Mouse (Mus musculus): Measurements from ENCODE around the gene Cdkl1. TPM values are rescaled to one million over a fixed set of nuclear protein-coding genes. Genes with fewer than 3 reads are reported as not detected.

Gene Cdkl1
- total RNA-seq (2018; cell fraction: chromatin; rRNA removed) = not detected
- total RNA-seq (2018; cell fraction: cytosol; rRNA removed) = not detected
- total RNA-seq (2018; cell fraction: nucleus; rRNA removed) = not detected
- not detected in 3 replicates for polyA plus RNA-seq (2018)

GRCm38 (mm10) chr12:69790530-69791505 is at the start of gene Cdkl1:
Gene Cdkl1, minus strand, starts transcription at chr12:69791267.
- no peaks in the 10 kb centered on the region for H3K79me2 ChIP-seq (ENCODE audit: inconsistent target)
- 3% methylated on average over 45 of the region's 45 CpGs for WGBS (ENCODE audit: missing documents)
- no peaks in the 10 kb centered on the region for H3K36me3 ChIP-seq (ENCODE audit: inconsistent target)
- H3K4me3 ChIP-seq (ENCODE audit: inconsistent target) = peak within 1 kb of the TSS; percentile 26
- H3K27ac ChIP-seq = no peak within 1 kb of the TSS

- Histone ChIP-seq H3K27ac (no peak overlapping the region), H3K4me3 (ENCODE audit: inconsistent target) (no peak overlapping the region), H3K36me3 (ENCODE audit: inconsistent target) (peaks cover 20% of the 10 kb centered on the region; the same call in 1 of the 2 replicates), H3K79me2 (ENCODE audit: inconsistent target) (no peaks in the 10 kb centered on the region)
- 63% methylated on average over 11 of the region's 11 CpGs for WGBS (ENCODE audit: missing documents)
These were observed 47.3 kb upstream of the Cdkl1 start for GRCm38 (mm10) chr12:69838376-69838775.

- Histone ChIP-seq H3K36me3 (ENCODE audit: inconsistent target) (0 out of 2 replicates have a peak, but pooled peaks cover 6% of the 10 kb centered on the region), H3K27ac (no peak overlapping the region), H3K79me2 (ENCODE audit: inconsistent target) (no peaks in the 10 kb centered on the region), H3K4me3 (ENCODE audit: inconsistent target) (no peak overlapping the region)
- 95% methylated on average over 12 of the region's 12 CpGs for WGBS (ENCODE audit: missing documents)
These were observed 43.0 kb upstream of the Cdkl1 start for GRCm38 (mm10) chr12:69833982-69834604.

- no peaks in the 10 kb centered on the region for H3K79me2 ChIP-seq (ENCODE audit: inconsistent target)
- peaks cover 15% of the 10 kb centered on the region for H3K36me3 ChIP-seq (ENCODE audit: inconsistent target)
- 95% methylated on average over 8 of the region's 9 CpGs for WGBS (ENCODE audit: missing documents)
These were observed 40.3 kb upstream of the Cdkl1 start for GRCm38 (mm10) chr12:69831239-69831910.

GRCm38 (mm10) chr12:69828214-69828613 is 37.1 kb upstream of the Cdkl1 start:
- peaks cover 26% of the 10 kb centered on the region for H3K36me3 ChIP-seq (ENCODE audit: inconsistent target)
- no peak overlapping the region for H3K27ac ChIP-seq
- H3K4me3 ChIP-seq (ENCODE audit: inconsistent target) = no peak overlapping the region
- 100% methylated on average over 2 of the region's 2 CpGs for WGBS (ENCODE audit: missing documents)
- no peaks in the 10 kb centered on the region for H3K79me2 ChIP-seq (ENCODE audit: inconsistent target)

More at GRCm38 (mm10) chr12:69831239-69831910, 40.3 kb upstream of the Cdkl1 start:
- Histone ChIP-seq H3K27ac (no peak overlapping the region), H3K4me3 (ENCODE audit: inconsistent target) (no peak overlapping the region)

DNA sequence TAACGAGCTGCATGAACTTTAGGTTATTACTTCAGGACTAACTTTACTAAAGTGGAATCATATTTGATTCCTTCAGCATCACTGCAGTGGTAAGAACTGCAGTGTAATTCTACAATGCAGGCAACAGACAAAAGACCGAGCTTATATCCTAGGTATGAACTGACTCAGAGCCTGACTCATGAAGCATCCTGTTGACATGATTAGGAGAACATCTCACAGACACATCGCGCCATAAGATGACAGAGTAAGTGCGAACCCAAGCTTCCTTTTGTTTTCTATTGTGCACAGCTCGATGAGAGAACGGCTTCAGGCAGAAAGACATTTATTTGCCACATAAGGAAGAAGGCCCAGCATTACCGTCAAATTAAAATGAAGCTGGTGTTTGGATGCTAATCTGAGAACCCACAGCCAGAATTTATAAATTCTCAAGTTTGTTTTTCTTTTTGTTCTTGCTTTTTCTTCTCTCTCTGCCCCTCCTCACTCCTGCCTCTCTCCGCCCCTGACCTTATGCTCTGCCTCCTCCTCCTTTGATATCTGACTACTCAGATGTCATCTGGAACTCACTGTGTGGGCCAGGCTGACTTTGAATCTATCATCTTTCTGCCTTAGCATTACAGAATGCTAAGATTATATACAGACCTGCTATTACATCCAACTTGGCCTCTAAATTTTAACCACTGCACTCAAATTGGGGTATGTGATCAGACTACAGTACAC is 34.0 kb upstream of the Cdkl1 start:
- H3K4me3 ChIP-seq (ENCODE audit: inconsistent target) = no peak overlapping the region
- H3K27ac ChIP-seq = no peak overlapping the region
- H3K36me3 ChIP-seq (ENCODE audit: inconsistent target) = peaks cover 41% of the 10 kb centered on the region
- 89% methylated on average over 9 of the region's 9 CpGs for WGBS (ENCODE audit: missing documents)
- no peaks in the 10 kb centered on the region for H3K79me2 ChIP-seq (ENCODE audit: inconsistent target)

DNA sequence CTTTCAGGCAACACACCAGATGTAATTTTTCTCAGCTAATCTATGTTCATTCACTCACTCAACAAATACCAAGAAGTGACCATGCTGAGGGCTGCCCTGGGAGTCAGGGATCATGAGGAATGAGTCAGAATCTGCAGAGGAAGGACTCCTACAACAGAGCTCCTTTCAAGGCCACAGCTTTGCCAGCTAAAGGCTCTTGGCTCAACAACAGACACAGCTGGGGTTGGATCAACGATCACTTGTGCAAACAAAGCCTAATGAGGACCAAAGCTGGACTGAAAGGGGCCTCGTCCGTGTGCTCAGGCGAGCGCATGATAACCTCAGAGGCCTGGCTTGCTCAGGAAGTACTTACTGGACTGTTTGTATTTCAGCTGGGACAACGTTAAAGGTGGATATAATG is 23.2 kb upstream of the Cdkl1 start:
- no peak overlapping the region for H3K4me3 ChIP-seq (ENCODE audit: inconsistent target)
- WGBS (ENCODE audit: missing documents) = 88% methylated on average over 6 of the region's 6 CpGs
- no peak overlapping the region for H3K27ac ChIP-seq
- H3K79me2 ChIP-seq (ENCODE audit: inconsistent target) = no peaks in the 10 kb centered on the region
- peaks cover 25% of the 10 kb centered on the region; the same call in 1 of the 2 replicates for H3K36me3 ChIP-seq (ENCODE audit: inconsistent target)

DNA sequence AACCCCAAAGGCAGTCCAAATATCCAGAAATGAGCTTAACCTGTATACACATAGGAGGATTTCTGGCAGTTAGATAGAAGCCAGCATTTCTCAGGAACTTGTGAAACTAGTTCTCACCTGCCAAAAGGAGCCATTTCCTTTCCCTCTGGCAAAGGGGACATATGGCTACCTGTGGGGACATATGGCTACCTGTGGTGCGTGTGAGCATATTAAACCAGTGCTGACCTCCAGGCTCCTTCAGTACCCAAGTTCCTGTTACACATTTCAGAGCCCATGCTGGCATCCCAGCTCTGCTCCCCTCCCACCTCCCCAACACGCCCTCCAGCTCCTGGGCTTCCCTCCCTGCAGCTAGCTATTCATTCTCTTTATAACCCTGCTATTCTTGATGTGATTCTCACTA is 22.5 kb upstream of the Cdkl1 start:
- Histone ChIP-seq H3K36me3 (ENCODE audit: inconsistent target) (peaks cover 27% of the 10 kb centered on the region; the same call in 1 of the 2 replicates), H3K27ac (no peak overlapping the region), H3K79me2 (ENCODE audit: inconsistent target) (no peaks in the 10 kb centered on the region), H3K4me3 (ENCODE audit: inconsistent target) (no peak overlapping the region)
- WGBS (ENCODE audit: missing documents) = 95% methylated on average over 2 of the region's 2 CpGs

DNA sequence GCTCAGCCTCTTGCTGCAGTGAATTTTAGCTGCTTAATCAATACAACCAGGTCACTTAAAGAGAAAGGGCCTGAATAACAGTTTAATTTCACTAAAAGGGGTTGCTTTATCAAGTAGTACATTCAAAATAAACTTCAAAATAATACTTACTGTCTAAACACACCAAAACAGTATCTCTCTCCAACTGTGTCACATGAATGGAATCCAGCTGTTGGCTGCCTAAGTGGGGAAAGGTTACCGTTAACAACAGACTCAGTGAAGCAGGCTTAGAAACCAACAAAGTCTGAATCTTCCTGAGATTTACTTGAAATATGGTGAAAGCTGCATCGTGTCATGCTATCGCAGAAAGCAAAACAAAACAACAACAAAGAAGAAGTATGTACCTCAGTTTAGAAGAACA is 21.9 kb upstream of the Cdkl1 start:
- H3K27ac ChIP-seq = no peak overlapping the region
- H3K79me2 ChIP-seq (ENCODE audit: inconsistent target) = no peaks in the 10 kb centered on the region
- H3K36me3 ChIP-seq (ENCODE audit: inconsistent target) = peaks cover 33% of the 10 kb centered on the region; the same call in 1 of the 2 replicates
- 93% methylated on average over 3 of the region's 3 CpGs for WGBS (ENCODE audit: missing documents)
- no peak overlapping the region for H3K4me3 ChIP-seq (ENCODE audit: inconsistent target)

DNA sequence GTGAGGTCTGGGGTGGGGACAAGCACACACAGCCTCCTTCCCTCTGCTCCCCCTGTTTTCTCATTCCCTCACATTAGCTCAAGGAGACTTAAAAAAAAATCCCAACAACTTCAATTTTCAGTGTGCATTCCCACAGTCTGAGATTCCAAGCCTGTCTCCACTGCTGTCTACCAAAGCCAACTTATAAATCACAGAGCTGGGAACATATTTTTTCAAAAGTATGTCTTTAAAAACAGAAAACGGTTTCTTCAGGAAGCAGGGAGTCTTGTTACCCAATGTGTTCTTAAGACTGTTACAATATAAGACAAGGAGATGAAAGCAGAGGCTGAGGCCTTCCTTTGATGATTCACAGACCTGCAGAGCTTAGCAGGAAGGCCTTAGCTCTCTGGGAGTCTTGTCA is 20.9 kb upstream of the Cdkl1 start:
- H3K79me2 ChIP-seq (ENCODE audit: inconsistent target) = no peaks in the 10 kb centered on the region
- H3K27ac ChIP-seq = no peak overlapping the region
- no peak overlapping the region for H3K4me3 ChIP-seq (ENCODE audit: inconsistent target)
- H3K36me3 ChIP-seq (ENCODE audit: inconsistent target) = peaks cover 28% of the 10 kb centered on the region; the same call in 1 of the 2 replicates
- WGBS (ENCODE audit: missing documents) = 75% methylated on average over 1 of the region's 1 CpGs

GRCm38 (mm10) chr12:69809439-69809838 is 18.4 kb upstream of the Cdkl1 start:
- WGBS (ENCODE audit: missing documents) = 89% methylated on average over 3 of the region's 3 CpGs
- Histone ChIP-seq H3K36me3 (ENCODE audit: inconsistent target) (0 out of 2 replicates have a peak, but pooled peaks cover 12% of the 10 kb centered on the region), H3K4me3 (ENCODE audit: inconsistent target) (no peak overlapping the region), H3K27ac (no peak overlapping the region), H3K79me2 (ENCODE audit: inconsistent target) (no peaks in the 10 kb centered on the region)

GRCm38 (mm10) chr12:69807399-69807985 is 16.4 kb upstream of the Cdkl1 start:
- 0 out of 2 replicates have a peak, but pooled peaks cover 17% of the 10 kb centered on the region for H3K36me3 ChIP-seq (ENCODE audit: inconsistent target)
- no peak overlapping the region for H3K27ac ChIP-seq
- H3K79me2 ChIP-seq (ENCODE audit: inconsistent target) = no peaks in the 10 kb centered on the region
- H3K4me3 ChIP-seq (ENCODE audit: inconsistent target) = no peak overlapping the region
- 96% methylated on average over 8 of the region's 11 CpGs for WGBS (ENCODE audit: missing documents)

- H3K36me3 ChIP-seq (ENCODE audit: inconsistent target) = 0 out of 2 replicates have a peak, but pooled peaks cover 17% of the 10 kb centered on the region
- 93% methylated on average over 6 of the region's 6 CpGs for WGBS (ENCODE audit: missing documents)
These were observed 14.1 kb upstream of the Cdkl1 start for GRCm38 (mm10) chr12:69805148-69805547.

More at GRCm38 (mm10) chr12:69805148-69805547, 14.1 kb upstream of the Cdkl1 start:
- H3K27ac ChIP-seq = no peak overlapping the region
- H3K4me3 ChIP-seq (ENCODE audit: inconsistent target) = no peak overlapping the region
- no peaks in the 10 kb centered on the region for H3K79me2 ChIP-seq (ENCODE audit: inconsistent target)
